In the genomic region with DNA sequence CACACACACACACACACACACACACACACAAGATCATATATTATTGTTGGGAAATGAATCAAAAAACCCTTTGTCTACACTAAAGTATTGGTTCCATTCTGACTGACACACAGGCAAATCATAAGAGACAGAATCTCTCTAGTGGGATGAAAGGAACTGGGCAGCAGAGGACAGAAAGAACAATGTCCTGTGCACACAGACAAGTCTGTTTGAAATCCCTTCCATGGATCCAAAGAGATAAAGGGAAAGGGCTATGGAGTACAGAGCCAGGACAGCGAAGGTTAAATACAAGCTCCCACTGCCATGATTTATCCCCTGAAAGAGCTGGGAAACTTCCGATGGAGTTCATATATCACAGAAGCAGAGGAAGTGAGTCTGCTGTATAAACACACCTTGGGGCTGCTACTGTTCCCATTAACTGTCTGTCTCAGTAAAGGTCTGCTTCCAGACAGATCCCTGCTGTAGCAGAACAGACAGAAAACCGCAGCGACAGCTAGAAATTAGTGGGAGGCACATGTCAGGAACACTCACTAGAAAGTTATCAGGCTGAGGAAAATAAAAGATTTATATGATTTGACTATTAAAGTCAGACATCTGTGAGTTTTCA, we compare ENCODE assay signal across 16 mouse cellular contexts.
DNase-seq lines count a peak whose midpoint lies in the region; ATAC-seq and TF ChIP-seq lines count a peak whose summit lies in the region.
"Had no signal": no experiment of that assay in that cellular context is flagged by ENCODE, and none has a peak within 500 bp of the region (broad histone marks: within the 10 kb centered on the region; RNA-seq: fewer than 3 reads in every experiment).

No protein-coding gene starts in this region.

- intact Hi-C loops in left cerebral cortex, adult 2 months (cut with DNase I), result no loop called here

- WGBS in forebrain, embryonic 14.5 days, result 73% methylated on average over 4 of the region's 4 CpGs
- 80% methylated on average over 4 of the region's 4 CpGs for WGBS in forebrain, embryonic 10.5 days
- WGBS in kidney, embryonic 16.5 days, result 6% methylated on average over 4 of the region's 4 CpGs

- no peak for ATAC-seq in forebrain, embryonic 14.5 days
- ATAC-seq in kidney, embryonic 16.5 days (ENCODE audit: low FRiP score, low TSS enrichment), result peak; percentile 96
- ATAC-seq: forebrain, postnatal 0 days; liver, postnatal 0 days had no signal

- H3K27me3 ChIP-seq in forebrain, embryonic 14.5 days (replicated peaks; ENCODE audit: control insufficient read depth, insufficient read depth, low read length), result no peaks in the 10 kb centered on the region
- H3K27me3 ChIP-seq in forebrain, embryonic 10.5 days (ENCODE audit: poor library complexity, severe bottlenecking), result no peaks in the 10 kb centered on the region
- no peaks in the 10 kb centered on the region for H3K27me3 ChIP-seq in kidney, embryonic 16.5 days (ENCODE audit: insufficient read depth, low read length)
- H3K27me3 ChIP-seq: embryonic facial prominence, embryonic 15.5 days had no signal

- H3K27ac ChIP-seq in forebrain, embryonic 14.5 days (ENCODE audit: low read depth, low read length), result no peak overlapping the region
- no peak overlapping the region for H3K27ac ChIP-seq in forebrain, embryonic 10.5 days
- H3K27ac ChIP-seq in kidney, embryonic 16.5 days (ENCODE audit: low read length), result no peak overlapping the region
- no peak overlapping the region for H3K27ac ChIP-seq in left cerebral cortex, adult 2 months
- H3K27ac ChIP-seq: embryonic facial prominence, embryonic 15.5 days had no signal

- peak; percentile 15 for DNase-seq in forebrain, embryonic 14.5 days (ENCODE audit: low spot score)
- DNase-seq in forebrain, embryonic 10.5 days (ENCODE audit: extremely low spot score, low spot score), result no peak
- no peak for DNase-seq in kidney, postnatal 14 days
- DNase-seq in retina, postnatal 1 day, result peak; percentile 15
- no peak for DNase-seq in retina, embryonic 14.5 days (ENCODE audit: low spot score)
- DNase-seq in spleen, adult 12 weeks (ENCODE audit: low spot score), result no peak
- DNase-seq in left cerebral cortex, adult 2 months (ENCODE audit: extremely low spot score in 1 of 2, low spot score in 2 of 2), result no peak
- DNase-seq: cerebellum, adult 8-10 months; forebrain, postnatal 0 days; gastrocnemius, postnatal 14 days; heart, postnatal 36 days; liver, postnatal 0 days; spleen, adult 18-20 months; thymus, postnatal 25 days had no signal

- H3K9me3 ChIP-seq in forebrain, embryonic 14.5 days (replicated peaks; ENCODE audit: control insufficient read depth, low read length), result no peaks in the 10 kb centered on the region
- no peaks in the 10 kb centered on the region for H3K9me3 ChIP-seq in forebrain, embryonic 10.5 days
- H3K9me3 ChIP-seq in kidney, embryonic 16.5 days (ENCODE audit: low read length), result no peaks in the 10 kb centered on the region
- H3K9me3 ChIP-seq: embryonic facial prominence, embryonic 15.5 days had no signal

- H3K4me2 ChIP-seq in forebrain, embryonic 14.5 days (ENCODE audit: low read length), result no peak overlapping the region
- no peak overlapping the region for H3K4me2 ChIP-seq in kidney, embryonic 16.5 days (replicated peaks; ENCODE audit: low read depth, low read length)
- H3K4me2 ChIP-seq: embryonic facial prominence, embryonic 15.5 days had no signal

- H3K4me3 ChIP-seq in forebrain, embryonic 14.5 days (ENCODE audit: low read depth, low read length), result no peak overlapping the region
- H3K4me3 ChIP-seq in forebrain, embryonic 10.5 days, result no peak overlapping the region
- no peak overlapping the region for H3K4me3 ChIP-seq in kidney, embryonic 16.5 days (ENCODE audit: low read length)
- no peak overlapping the region for H3K4me3 ChIP-seq in left cerebral cortex, adult 2 months
- H3K4me3 ChIP-seq: embryonic facial prominence, embryonic 15.5 days had no signal

- no peaks in the 10 kb centered on the region for H3K4me1 ChIP-seq in forebrain, embryonic 14.5 days (ENCODE audit: control insufficient read depth, insufficient read depth, low read length)
- H3K4me1 ChIP-seq in forebrain, embryonic 10.5 days, result no peaks in the 10 kb centered on the region
- no peaks in the 10 kb centered on the region for H3K4me1 ChIP-seq in kidney, embryonic 16.5 days (ENCODE audit: insufficient read depth, low read length)
- H3K4me1 ChIP-seq: embryonic facial prominence, embryonic 15.5 days had no signal

- H3K9ac ChIP-seq in forebrain, embryonic 14.5 days (ENCODE audit: low read length), result no peak overlapping the region
- no peak overlapping the region for H3K9ac ChIP-seq in kidney, embryonic 16.5 days (replicated peaks; ENCODE audit: low read length)
- H3K9ac ChIP-seq: embryonic facial prominence, embryonic 15.5 days; forebrain, postnatal 0 days; liver, postnatal 0 days had no signal

- H3K36me3 ChIP-seq in forebrain, embryonic 14.5 days (ENCODE audit: control insufficient read depth, insufficient read depth, low read length), result no peaks in the 10 kb centered on the region
- no peaks in the 10 kb centered on the region for H3K36me3 ChIP-seq in forebrain, embryonic 10.5 days (replicated peaks)
- no peaks in the 10 kb centered on the region for H3K36me3 ChIP-seq in kidney, embryonic 16.5 days (ENCODE audit: insufficient read depth, low read length)
- H3K36me3 ChIP-seq: embryonic facial prominence, embryonic 15.5 days had no signal

- no peak for TF ChIP-seq CTCF in left cerebral cortex, adult 2 months (IDR thresholded peaks at IDR 0.05)

Comparison
In these comparisons a context has a peak if more than half of its experiments do, and no peak if none do; other contexts are left out.
1. DNase-seq: peak in forebrain, embryonic 14.5 days (single experiment) and retina, postnatal 1 day (single experiment); none in forebrain, embryonic 10.5 days (single experiment), kidney, postnatal 14 days (single experiment), retina, embryonic 14.5 days (single experiment), spleen, adult 12 weeks (single experiment) and left cerebral cortex, adult 2 months (0 of 2).